Mouse (Mus musculus) limb, embryonic 10.5 days (tissue): ENCODE data around the gene Ngly1. TPM values are rescaled to one million over a fixed set of nuclear protein-coding genes. Genes with fewer than 3 reads are reported as not detected.
A peak's percentile ranks its signal among the peaks of the same experiment; 100 is the strongest.

ENCODE experiments used
- DNase-seq: peaks from one replicate; pipeline ENCODE4 v3.0.0-alpha.2; 2017; ENCODE audit warnings: low spot score
- H3K27ac ChIP-seq: fragments of 300-500 bp; sonication (generic); 2 replicates; pipeline ENCODE4 v1.5.1; 2016; ENCODE audit warnings: mild to moderate bottlenecking
- H3K27me3 ChIP-seq: fragments of 300-500 bp; sonication (generic); 2 replicates; pipeline ENCODE4 v1.6.1; 2016; ENCODE audit warnings: low read depth, mild to moderate bottlenecking; ENCODE audit not compliant: poor library complexity, severe bottlenecking
- H3K36me3 ChIP-seq: fragments of 300-500 bp; sonication (generic); 2 replicates; pipeline ENCODE4 v1.6.1; 2016; ENCODE audit warnings: mild to moderate bottlenecking, moderate library complexity
- H3K4me1 ChIP-seq: fragments of 300-500 bp; sonication (generic); 2 replicates; pipeline ENCODE4 v1.6.1; 2016
- H3K4me3 ChIP-seq: fragments of 300-500 bp; sonication (generic); 2 replicates; pipeline ENCODE4 v1.5.1; 2016; ENCODE audit warnings: mild to moderate bottlenecking, moderate library complexity
- H3K9me3 ChIP-seq: fragments of 300-500 bp; sonication (generic); replicated peaks from 2 replicates; pipeline ENCODE4 v1.6.1; 2016; ENCODE audit warnings: mild to moderate bottlenecking
- WGBS: fragments of 180-500 bp; shearing (Covaris S2); methylation state at CpG from one replicate; pipeline ENCODE4 v1.1.7; 2016; 5-methylcytosine and 5-hydroxymethylcytosine counted together
- polyA plus RNA-seq: library from polyadenylated mRNA; unstranded; fragments of >200 nt; fragmentation: Nextera tagmentation; extraction: Ambion mirVana; gene quantifications from 2 replicates; pipeline ENCODE4 v1.2.1, GENCODE M21; 2016

Gene Ngly1
- 15.4 and 19.8 TPM in 2 replicates for polyA plus RNA-seq

DNA sequence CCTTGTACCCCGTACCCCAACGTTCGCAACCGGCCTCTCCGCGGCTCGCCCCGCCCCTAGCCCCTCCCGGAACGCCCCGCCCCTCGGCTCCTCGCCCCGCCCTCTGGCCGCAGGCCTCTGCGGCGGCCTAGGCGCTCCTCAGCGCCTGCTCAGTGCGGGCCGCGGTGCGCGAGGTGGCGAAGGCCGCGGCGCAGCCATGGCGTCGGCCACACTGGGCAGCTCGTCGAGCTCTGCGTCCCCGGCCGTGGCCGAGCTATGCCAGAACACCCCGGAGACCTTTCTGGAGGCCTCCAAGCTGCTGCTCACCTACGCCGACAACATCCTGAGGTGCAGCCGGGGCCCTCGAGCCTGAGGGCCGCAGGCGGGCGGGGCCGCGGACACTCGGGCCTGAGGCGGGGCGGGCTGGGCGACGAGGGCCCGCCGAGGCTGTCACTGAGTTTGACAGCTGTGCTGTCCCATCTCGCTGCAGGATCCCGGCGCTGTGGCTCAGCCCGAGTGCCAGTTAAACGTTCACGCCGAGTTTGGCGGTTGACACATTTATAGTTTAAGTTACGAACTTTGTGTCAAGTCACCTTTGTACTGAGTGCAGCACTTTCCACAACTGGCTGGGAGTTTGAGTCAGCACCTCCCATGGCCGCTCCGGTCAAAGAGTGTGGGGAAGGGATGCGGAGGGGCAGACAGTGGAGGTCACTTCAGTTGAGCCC lies at the start of gene Ngly1, which contains the start of gene Oxsm:
Gene Ngly1 (plus strand): TSS at position 110 of the 704 bp plus-strand sequence.
Gene Oxsm (minus strand): TSS at position 638 of the 704 bp plus-strand sequence.
- H3K27ac ChIP-seq: peak within 1 kb of the TSS; percentile 98
- H3K9me3 ChIP-seq: no peaks in the 10 kb centered on the region
- H3K4me1 ChIP-seq: peaks cover 7% of the 10 kb centered on the region
- WGBS: under 1% methylated on average over 65 of the region's 65 CpGs
- H3K4me3 ChIP-seq: peak within 1 kb of the TSS; percentile 79
- no peaks in the 10 kb centered on the region for H3K36me3 ChIP-seq
- peak; percentile 92 for DNase-seq
- H3K27me3 ChIP-seq: no peaks in the 10 kb centered on the region

DNA sequence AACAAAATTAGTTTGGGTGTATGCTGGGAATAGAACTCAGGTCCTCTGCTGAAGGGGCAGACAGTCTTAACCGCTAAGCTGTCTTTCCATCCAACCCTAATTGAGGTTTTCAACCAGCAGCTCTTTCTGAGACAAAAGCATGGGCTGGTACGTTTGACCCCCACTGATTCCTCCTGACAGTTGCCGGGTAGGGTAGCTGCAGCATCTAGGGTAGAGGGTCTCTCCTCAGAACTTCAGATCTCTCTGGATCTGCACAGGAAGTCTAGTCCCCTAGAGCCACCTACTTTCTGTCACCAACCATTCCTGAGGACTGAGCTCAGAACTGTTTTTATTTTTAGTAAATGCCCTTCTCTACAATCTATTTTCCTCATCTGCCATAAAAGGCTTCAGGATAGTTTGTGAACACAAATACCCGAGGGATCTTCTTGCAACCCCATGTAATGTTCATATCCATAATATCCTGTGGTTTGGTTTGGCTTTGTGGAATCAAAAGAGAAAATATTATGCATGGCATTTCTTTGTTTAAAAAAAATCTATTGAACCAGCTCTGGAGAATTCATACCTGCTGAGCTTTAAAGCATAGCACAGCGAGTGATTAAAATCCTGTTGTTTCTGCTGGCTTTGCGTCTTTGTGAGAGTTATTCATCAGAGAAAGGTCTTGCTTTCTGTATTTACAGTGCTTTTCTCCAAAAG lies 48.7 kb upstream of the Ngly1 start:
- no peaks in the 10 kb centered on the region for H3K27me3 ChIP-seq
- DNase-seq: no peak
- no peak overlapping the region for H3K27ac ChIP-seq
- no peaks in the 10 kb centered on the region; the same call in 1 of the 2 replicates for H3K4me1 ChIP-seq
- no peaks in the 10 kb centered on the region for H3K36me3 ChIP-seq
- H3K9me3 ChIP-seq: no peaks in the 10 kb centered on the region
- H3K4me3 ChIP-seq: no peak overlapping the region
- WGBS: 61% methylated on average over 6 of the region's 6 CpGs

DNA sequence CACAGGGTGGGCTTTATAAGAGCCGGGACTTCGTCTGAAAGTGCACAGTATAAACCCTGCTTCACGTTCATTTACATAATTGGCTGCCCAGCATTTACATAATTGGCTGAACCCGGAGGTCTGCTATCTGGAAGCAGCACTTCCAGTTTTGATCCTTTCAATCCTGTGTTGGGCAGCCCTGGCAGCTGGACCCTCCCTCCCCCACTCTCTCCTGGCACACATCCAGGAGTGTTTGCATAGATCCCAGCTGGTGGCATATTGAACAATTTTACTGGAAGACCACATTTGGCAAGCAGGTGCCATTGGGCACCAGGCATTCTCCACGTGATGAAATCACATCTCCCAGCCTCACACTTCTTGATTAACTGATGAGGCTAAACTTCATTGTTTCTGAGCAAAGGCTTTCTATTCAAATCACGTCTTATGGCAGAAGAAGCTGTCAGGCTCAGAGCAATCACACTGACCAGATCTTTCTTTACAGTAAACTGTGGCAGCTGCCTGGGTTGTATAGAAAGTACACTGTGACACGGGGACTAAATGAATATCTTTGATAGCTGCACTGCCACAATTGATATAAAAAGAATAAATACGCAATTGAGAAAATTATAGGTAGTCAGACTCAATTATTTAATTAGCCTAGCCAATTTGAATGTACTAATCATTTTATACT lies 48.0 kb upstream of the Ngly1 start:
- Histone ChIP-seq H3K9me3 (no peaks in the 10 kb centered on the region), H3K4me1 (no peaks in the 10 kb centered on the region; the same call in 1 of the 2 replicates), H3K27me3 (no peaks in the 10 kb centered on the region), H3K36me3 (no peaks in the 10 kb centered on the region), H3K27ac (no peak overlapping the region), H3K4me3 (no peak overlapping the region)
- 59% methylated on average over 8 of the region's 8 CpGs for WGBS
- DNase-seq: no peak

DNA sequence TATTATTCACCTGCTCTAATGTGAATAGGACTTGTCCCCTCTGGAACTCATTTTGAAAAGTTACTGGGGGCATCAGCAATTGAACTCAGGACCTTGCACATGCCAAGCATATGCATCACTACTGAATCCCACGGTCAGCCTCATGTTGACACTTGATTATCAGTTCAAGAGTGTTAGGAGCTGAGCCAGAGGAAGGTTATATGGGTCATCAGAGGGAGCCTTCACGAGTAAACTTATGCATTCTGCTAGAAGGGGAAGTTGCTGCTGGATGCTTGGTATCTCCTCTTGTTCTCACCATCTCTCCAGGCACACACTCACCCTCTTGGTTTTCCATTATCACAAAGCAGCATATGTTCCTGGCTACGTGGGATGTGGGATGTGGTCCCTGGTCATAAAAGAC lies 47.4 kb upstream of the Ngly1 start:
- H3K27me3 ChIP-seq: no peaks in the 10 kb centered on the region
- no peak overlapping the region for H3K27ac ChIP-seq
- no peaks in the 10 kb centered on the region for H3K9me3 ChIP-seq
- no peak for DNase-seq
- H3K4me1 ChIP-seq: no peaks in the 10 kb centered on the region; the same call in 1 of the 2 replicates
- no peaks in the 10 kb centered on the region for H3K36me3 ChIP-seq
- H3K4me3 ChIP-seq: no peak overlapping the region
- 66% methylated on average over 3 of the region's 3 CpGs for WGBS

DNA sequence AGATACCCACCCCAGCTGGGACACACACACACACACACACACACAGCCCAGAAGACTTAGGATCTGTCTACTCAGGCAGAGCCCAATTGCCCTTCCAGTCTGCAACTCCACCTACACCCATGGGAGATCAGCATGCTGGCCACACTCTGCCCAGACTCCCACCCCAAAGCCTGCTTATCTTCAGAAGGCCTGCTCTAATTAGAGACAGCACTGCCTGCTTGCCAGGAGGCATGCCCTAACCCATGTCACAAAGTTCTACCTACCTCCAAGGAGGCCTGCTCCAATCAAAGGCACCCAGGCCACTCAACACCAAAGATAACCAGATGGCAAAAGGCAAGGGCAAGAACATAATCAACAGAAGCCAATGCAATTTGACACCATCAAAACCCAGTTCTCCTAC lies 41.4 kb upstream of the Ngly1 start:
- DNase-seq: no peak
- no peak overlapping the region for H3K27ac ChIP-seq
- no peaks in the 10 kb centered on the region for H3K36me3 ChIP-seq
- H3K4me3 ChIP-seq: no peak overlapping the region
- no peaks in the 10 kb centered on the region for H3K4me1 ChIP-seq
- no peaks in the 10 kb centered on the region for H3K27me3 ChIP-seq
- no peaks in the 10 kb centered on the region for H3K9me3 ChIP-seq

DNA sequence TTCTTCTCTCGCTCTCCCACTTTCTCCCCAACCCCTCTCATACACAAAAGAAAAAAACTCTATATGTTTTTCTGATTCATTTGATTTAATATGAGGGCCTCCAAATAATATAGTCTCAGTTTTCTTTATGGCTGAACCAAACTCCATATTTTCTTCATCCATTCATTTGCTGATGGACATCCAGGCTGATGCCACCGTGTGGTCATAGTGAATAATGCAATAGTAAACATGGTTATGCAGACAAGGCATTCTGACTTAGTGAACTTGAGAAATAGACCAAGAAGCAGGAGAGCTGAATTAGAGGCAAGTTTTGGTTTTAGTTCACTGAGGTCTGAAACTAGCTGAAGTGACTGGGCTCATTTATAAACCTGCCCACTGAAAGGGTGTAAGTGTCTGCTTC lies 30.1 kb upstream of the Ngly1 start:
- Histone ChIP-seq H3K36me3 (no peaks in the 10 kb centered on the region), H3K27me3 (no peaks in the 10 kb centered on the region), H3K27ac (no peak overlapping the region), H3K4me1 (no peaks in the 10 kb centered on the region), H3K4me3 (no peak overlapping the region), H3K9me3 (no peaks in the 10 kb centered on the region)
- 61% methylated on average over 2 of the region's 2 CpGs for WGBS
- no peak for DNase-seq

DNA sequence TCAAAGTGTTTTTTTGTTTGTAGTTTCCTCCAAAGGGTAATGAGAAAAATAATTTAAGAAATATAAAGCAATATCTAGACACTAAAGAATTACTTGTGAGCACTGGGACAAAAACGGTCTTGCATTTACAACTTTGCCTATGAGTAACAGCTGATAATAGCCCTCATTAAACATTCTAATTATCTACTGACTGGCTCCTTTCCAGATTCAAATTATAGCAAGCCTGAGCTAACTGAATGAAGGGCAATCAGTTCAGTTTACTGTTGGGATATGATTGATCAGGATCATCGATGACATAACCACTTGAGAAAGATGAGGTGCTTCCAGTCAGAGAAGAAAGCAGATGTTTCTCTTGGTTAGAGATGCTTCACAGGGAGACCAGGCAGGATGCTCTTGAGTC lies 19.7 kb upstream of the Ngly1 start:
- no peak overlapping the region for H3K4me3 ChIP-seq
- 86% methylated on average over 2 of the region's 2 CpGs for WGBS

DNA sequence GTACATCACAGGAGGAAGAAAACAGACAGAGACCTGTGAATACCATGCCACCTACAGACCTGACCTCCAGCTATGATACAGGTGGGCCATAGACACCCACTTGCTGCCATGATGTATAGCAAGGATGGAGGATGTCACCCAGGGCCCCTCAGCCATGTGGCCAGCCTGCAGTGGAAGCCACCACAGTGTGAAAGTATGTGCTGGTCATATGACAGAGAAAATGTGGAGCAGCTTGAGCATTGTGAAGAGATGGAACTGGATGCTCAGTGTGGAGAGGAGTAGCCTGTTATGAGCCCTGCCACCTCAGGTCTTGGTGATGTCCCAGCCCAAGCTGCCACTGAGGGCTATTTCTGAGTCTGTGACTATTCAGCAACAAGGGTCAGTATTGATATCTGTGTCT lies 18.5 kb upstream of the Ngly1 start:
- DNase-seq: no peak
- H3K4me3 ChIP-seq: no peak overlapping the region
- no peaks in the 10 kb centered on the region for H3K27me3 ChIP-seq
- no peaks in the 10 kb centered on the region for H3K9me3 ChIP-seq
- H3K4me1 ChIP-seq: no peaks in the 10 kb centered on the region
- H3K27ac ChIP-seq: no peak overlapping the region
- H3K36me3 ChIP-seq: no peaks in the 10 kb centered on the region

More for the DNA sequence above, 19.7 kb upstream of the Ngly1 start:
- Histone ChIP-seq H3K27ac (no peak overlapping the region), H3K36me3 (no peaks in the 10 kb centered on the region), H3K27me3 (no peaks in the 10 kb centered on the region), H3K4me1 (no peaks in the 10 kb centered on the region), H3K9me3 (no peaks in the 10 kb centered on the region)
- no peak for DNase-seq

DNA sequence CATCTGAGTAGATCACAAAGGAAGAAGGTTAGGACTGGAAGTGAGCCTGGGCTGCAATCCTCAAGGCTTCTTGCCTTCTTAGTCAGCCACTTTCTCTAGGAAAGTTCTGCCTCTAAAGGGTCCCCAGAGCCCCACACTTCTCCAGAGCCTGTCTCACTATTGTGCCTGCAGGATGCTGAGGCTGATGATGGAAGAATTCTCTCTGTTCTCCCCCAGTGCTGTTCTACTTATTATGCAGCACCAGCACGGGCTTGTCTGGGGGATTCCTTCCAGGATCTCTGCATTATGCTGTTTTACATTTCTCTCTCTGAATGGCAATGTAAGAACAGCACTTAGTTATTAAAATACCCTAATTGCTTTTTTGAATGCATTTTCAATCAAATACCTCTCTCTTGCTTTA lies 15.6 kb upstream of the Ngly1 start:
- Histone ChIP-seq H3K4me1 (no peaks in the 10 kb centered on the region), H3K27me3 (no peaks in the 10 kb centered on the region), H3K27ac (no peak overlapping the region), H3K36me3 (no peaks in the 10 kb centered on the region), H3K4me3 (no peak overlapping the region), H3K9me3 (0 out of 2 replicates have a peak, but pooled peaks cover 2% of the 10 kb centered on the region)
- DNase-seq: no peak
- 32% methylated on average over 1 of the region's 1 CpGs for WGBS

DNA sequence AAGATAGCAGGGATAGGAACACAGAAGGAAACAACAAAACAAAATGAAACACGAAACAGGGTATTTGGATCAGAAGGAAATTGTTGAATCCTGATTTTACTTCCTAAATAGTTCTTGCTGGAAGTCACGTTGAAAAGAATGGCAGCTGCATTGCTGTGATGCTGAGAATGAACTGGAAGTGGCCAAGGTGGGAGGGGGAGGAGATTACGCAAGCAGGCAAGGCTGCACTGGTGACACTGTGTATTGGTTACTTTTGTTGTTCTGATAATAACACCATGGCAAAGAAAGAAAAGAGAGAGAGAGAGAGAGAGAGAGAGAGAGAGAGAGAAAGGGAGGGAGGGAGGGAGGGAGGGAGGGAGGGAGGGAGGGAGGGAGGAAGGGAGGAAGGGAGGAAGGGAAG lies 12.6 kb upstream of the Ngly1 start:
- no peak overlapping the region for H3K27ac ChIP-seq
- no peaks in the 10 kb centered on the region for H3K4me1 ChIP-seq
- no peak overlapping the region for H3K4me3 ChIP-seq
- no peaks in the 10 kb centered on the region for H3K36me3 ChIP-seq
- H3K27me3 ChIP-seq: no peaks in the 10 kb centered on the region
- WGBS: 77% methylated on average over 3 of the region's 3 CpGs
- DNase-seq: no peak
- H3K9me3 ChIP-seq: 0 out of 2 replicates have a peak, but pooled peaks cover 2% of the 10 kb centered on the region

DNA sequence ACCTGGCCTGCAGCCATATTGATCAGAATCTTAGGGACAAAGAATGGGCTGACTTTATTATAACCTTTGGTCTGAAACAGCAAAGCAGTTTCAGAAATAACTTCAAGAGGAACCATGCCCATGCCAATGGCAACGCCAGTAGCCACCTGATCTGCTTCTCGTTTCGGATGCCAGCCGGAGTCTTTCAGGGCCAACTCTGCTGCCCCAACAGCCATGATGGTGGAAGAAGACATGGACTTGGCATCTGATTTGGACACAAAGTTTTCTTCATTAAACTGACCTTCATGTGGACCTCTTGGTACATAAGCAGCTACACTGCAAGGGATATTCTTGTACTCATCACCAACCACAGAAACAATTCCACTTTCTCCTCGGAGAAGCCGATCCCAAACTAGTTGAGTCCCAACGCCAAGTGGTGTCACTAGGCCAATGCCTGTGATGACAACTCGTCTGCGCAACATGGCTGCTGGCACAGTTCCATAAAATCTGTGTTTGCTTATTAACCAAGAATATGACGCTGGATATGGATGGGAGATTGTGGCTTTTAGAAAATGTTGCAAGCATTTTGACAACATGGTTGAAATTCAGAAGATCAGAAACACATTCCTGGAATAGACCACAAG lies 6.8 kb upstream of the Ngly1 start:
- Histone ChIP-seq H3K36me3 (no peaks in the 10 kb centered on the region), H3K4me1 (peaks cover 13% of the 10 kb centered on the region; the same call in 1 of the 2 replicates), H3K4me3 (peak overlapping the region; percentile 65), H3K9me3 (0 out of 2 replicates have a peak, but pooled peaks cover 2% of the 10 kb centered on the region), H3K27ac (peak overlapping the region; percentile 88; the same call in 1 of the 2 replicates), H3K27me3 (no peaks in the 10 kb centered on the region)
- no peak for DNase-seq
- WGBS: 97% methylated on average over 10 of the region's 10 CpGs

DNA sequence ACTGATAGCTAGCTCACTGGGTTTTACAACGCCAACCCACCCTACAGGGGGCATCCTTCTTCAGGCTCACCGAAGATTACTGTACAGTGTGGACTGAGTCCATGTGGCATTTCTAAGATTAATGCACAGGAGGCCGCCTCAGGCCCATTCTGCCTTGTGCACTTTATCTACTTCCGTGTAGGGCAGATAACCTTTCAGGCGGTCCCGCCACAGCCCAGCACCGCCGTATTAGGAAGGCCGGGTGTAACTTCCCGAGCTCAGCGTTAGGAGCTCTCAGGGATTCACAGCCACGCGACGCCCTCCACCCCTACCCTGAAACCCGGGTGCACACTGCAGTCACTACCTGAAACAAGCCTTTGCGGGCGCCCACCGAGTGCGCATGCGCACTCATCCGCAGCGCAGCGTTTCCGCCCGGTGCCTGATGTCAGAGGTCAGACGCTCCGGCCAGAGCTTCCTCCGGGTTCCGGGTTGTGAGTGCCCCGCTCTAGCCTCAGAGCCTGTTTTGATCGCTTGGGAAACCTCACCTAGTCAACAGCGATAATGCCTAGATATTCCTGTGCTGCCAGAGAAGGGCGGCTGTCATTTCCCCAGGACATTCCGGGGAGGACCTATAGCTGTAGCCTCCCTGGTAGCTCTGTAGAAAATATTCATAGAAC lies 6.0 kb upstream of the Ngly1 start:
- Histone ChIP-seq H3K27ac (peak overlapping the region; percentile 88), H3K36me3 (no peaks in the 10 kb centered on the region), H3K9me3 (no peaks in the 10 kb centered on the region), H3K4me1 (peaks cover 13% of the 10 kb centered on the region; the same call in 1 of the 2 replicates), H3K27me3 (no peaks in the 10 kb centered on the region), H3K4me3 (peak overlapping the region; percentile 65)
- peak; percentile 88 for DNase-seq
- 6% methylated on average over 34 of the region's 34 CpGs for WGBS
